Mouse (Mus musculus) kidney, adult 8-10 months (tissue): ENCODE data around the gene Map6.

Experiments
- DNase-seq, 2 experiments: peaks; one replicate each; pipeline ENCODE4 v3.0.0; 2022

The Map6 gene

GRCm38 (mm10) chr7:99317475-99317874 is 50.2 kb downstream of the Map6 start:
- DNase-seq = no peak

GRCm38 (mm10) chr7:99320524-99320923 is 53.3 kb downstream of the Map6 start:
- no peak for DNase-seq

- no peak for DNase-seq
Measured at GRCm38 (mm10) chr7:99322691-99323320, 55.6 kb downstream of the Map6 start.

- DNase-seq = no peak
Measured at GRCm38 (mm10) chr7:99323321-99323700, 56.1 kb downstream of the Map6 start.

GRCm38 (mm10) chr7:99324810-99325209 is 57.6 kb downstream of the Map6 start:
- no peak for DNase-seq

- DNase-seq = no peak
Measured at GRCm38 (mm10) chr7:99326128-99326527, 58.9 kb downstream of the Map6 start.

- DNase-seq = no peak
Measured at GRCm38 (mm10) chr7:99328847-99329246, 61.6 kb downstream of the Map6 start.

GRCm38 (mm10) chr7:99330012-99330411 is 62.8 kb downstream of the Map6 start:
- DNase-seq = no peak

- peak; percentile 66 to 90 for DNase-seq
Measured at GRCm38 (mm10) chr7:99332774-99333480, 65.7 kb downstream of the Map6 start.

- DNase-seq = no peak
Measured at GRCm38 (mm10) chr7:99340736-99341135, 73.5 kb downstream of the Map6 start.

GRCm38 (mm10) chr7:99343577-99343976 is 76.3 kb downstream of the Map6 start:
- no peak for DNase-seq

- DNase-seq = no peak
Measured at GRCm38 (mm10) chr7:99347268-99347667, 80.0 kb downstream of the Map6 start.

GRCm38 (mm10) chr7:99348883-99349282 is 81.6 kb downstream of the Map6 start:
- DNase-seq = no peak

- no peak for DNase-seq
Measured at GRCm38 (mm10) chr7:99349782-99350720, 82.8 kb downstream of the Map6 start.

GRCm38 (mm10) chr7:99351104-99351801 is 84.0 kb downstream of the Map6 start:
- DNase-seq = no peak

- DNase-seq = peak in 1 of 2 experiments; percentile 33
Measured at GRCm38 (mm10) chr7:99351802-99352517, 84.7 kb downstream of the Map6 start.

GRCm38 (mm10) chr7:99352526-99353400 is 85.5 kb downstream of the Map6 start, which contains the start of gene Serpinh1:
Gene Serpinh1 (minus strand): TSS chr7:99353239.
- DNase-seq = peak; percentile 87 to 92

GRCm38 (mm10) chr7:99355731-99356131 is 88.5 kb downstream of the Map6 start:
- peak; percentile 65 to 72 for DNase-seq

- no peak for DNase-seq
Measured at GRCm38 (mm10) chr7:99356244-99356930, 89.1 kb downstream of the Map6 start.

- DNase-seq = no peak
Measured at GRCm38 (mm10) chr7:99357201-99357600, 90.0 kb downstream of the Map6 start.
